Mouse (Mus musculus) hindlimb bud, embryonic 11.5 days (tissue): ENCODE data around the gene Rnf207.

Experiments used
- DNase-seq: peaks from one replicate; pipeline ENCODE4 v3.0.0-alpha.2; 2012; ENCODE audit warnings: low read depth, low spot score; ENCODE audit errors: extremely low spot score

Gene Rnf207

DNA sequence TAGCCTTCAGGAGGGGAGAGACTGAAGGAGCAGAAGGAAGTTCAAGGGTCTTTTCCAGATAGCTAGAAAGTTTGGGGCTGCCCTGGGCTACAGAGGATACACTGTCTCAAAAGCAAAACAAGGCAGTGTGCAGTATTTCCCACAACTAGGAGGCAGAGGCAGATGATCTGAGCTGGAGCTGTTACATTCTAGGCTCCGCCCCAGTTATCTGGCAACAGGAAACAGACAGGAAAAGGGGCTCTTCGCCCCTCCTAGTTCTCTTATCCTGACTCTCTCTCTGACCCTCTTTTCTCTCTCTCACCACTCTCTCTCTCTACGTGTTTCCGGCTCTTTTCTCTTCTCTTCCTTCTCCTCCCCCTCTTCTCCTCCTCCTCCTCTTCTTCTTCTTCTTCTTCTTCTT lies 22.9 kb downstream of the Rnf207 start:
- DNase-seq, result no peak

DNA sequence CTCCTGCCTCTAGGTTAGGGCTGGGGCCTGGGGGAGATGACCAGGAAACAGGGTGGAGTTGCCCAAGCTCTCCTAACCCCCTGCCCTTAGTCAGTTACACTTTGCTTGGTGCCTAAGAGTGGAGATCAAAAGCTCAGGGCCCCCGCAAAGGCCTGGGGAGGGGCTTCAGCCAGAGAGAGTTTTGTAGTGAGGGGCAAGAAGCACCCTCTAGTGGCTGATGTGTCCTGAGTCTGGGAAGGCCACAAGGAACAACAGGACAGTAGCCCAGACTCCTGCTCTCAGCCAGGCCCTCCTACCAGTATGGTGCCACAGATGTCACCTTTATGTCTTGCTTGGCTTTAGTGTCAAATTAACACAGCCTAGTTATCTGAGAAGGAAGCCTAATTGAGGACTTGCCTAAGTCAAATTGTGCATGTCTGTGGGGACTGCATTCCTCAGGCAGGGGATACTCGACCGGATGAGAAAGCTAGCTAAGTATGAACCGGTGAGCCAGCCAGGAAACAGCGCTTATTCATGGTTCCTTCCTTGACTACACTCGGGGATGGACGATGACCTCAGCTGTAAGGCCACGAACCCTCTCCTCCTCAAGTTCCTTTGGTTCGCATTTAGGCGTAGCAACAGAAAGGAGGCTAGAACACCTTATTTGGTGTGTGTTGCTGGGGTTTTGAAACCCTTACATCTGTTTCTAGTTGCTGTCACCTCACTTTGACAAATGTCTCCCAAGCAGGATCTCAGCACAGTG lies 24.4 kb downstream of the Rnf207 start:
- DNase-seq, result no peak

DNA sequence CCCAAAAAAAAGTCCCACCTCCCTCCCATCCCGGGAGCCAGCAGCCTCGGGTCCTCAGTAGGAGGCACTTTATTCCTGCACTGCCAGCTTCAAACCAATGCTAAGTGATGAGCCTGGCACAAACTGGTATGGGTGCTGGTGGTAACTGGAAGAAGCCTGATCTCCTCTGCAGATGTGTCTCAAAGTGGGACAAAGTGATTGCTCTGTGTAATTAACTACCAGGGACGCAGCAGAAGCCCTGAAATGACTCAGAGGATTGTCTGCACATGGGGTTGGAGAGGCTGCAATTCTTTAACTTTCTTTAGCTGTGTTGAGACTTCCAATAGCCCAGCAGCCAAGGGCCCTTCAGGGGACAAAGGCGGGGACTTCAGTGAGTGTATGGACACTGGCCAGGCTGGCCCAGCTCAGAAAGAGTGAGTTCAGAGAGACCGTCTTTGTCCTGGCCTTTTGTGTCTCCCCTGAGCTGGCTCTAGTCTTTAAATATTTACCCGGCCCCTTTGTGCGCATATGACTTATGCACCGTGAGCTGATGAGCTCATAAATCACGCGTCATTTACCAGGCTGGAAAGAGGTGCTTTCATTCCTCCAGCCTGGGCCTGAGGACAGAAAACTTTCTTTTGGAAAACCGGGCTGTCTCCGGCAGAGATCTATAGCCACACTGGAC lies 26.6 kb downstream of the Rnf207 start:
- no peak for DNase-seq

DNA sequence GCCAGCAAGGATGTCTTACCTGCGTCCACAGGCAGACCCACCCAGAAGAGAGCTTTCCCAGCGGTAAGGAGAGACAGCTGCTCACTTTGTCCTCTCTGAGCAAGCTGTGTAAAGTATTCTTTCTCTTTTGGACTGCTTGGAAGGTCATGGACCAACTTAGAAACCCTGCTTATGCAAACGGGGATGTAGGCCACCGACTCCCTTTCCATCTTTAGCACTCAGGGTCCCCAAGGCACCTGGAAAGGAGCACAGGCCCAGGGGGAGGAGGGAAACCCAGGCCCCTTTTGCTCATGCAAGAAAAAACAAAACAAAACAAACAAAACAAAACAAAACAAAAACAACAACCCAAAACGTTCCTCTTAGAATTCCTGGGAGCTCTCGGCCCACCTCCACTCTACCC lies 27.2 kb downstream of the Rnf207 start, which contains the start of gene Hes3:
TSS of gene Hes3 (minus strand) at position 101 of the 400 bp plus-strand sequence.
- DNase-seq, result no peak

DNA sequence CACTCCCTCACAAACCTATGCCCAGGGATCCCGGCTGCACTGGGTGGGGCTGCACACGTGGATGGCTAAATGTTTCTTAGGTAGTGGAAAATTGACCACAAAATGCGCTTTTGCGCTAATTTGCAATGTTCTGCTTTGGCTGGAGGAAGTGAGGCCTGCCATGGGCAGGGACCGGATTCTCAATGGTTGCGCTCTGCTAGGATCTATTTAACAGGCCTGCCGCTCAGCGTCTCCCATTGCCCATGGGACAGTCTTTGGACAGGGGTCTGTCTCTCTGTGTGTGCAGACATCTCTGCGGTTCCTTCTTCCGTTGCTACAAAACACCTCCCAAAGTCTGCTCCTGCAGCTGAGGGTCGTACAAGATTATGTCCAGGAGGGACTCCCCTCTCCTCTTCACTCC lies 27.8 kb downstream of the Rnf207 start:
- DNase-seq, result no peak

DNA sequence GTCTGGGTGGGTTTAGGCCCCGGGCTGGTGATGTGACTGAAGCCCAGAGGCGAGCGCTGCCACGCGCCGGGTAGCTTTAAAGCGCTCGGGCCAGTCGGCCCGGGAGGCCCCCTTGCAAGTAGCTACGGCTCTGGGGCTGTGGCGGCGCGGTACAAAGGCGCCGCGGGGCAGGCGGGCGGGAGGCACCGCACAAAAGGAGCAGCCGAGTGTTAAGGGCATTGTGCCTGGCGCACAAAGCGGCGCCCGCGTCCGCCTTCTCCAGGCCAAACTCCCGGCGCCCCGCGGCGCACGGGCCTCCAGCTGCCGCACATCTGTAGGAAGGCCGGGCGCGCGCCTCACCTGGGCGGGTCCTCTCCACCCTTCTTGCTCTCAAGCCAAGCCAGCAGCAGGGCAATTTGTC lies 28.4 kb downstream of the Rnf207 start:
- DNase-seq, result no peak

DNA sequence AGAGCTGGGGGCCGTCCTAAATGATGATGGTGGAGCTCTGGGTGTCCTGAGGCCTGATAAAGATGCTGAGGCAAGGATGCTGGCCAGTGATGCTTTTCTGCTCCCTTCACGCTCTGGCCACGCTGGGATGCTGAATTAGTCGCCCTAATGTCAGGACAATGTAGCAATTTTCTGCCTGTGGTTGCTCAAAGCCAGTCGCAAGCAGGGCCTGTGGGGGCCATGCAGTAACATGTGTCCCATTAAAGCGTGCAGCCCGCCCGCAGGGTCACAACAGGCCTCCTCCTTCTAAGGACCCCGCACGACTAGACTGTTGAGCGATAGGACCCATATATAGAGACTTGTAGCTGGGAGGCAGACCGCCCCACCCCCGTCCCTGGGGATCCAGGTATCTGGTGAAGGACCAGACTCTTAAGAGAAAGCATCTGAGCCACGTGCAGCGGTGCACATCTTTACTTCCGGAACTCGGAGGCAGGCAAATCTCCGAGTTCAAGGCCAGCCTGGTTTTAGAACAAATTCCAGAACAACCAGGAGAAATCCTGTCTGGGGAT lies 30.3 kb downstream of the Rnf207 start:
- no peak for DNase-seq

DNA sequence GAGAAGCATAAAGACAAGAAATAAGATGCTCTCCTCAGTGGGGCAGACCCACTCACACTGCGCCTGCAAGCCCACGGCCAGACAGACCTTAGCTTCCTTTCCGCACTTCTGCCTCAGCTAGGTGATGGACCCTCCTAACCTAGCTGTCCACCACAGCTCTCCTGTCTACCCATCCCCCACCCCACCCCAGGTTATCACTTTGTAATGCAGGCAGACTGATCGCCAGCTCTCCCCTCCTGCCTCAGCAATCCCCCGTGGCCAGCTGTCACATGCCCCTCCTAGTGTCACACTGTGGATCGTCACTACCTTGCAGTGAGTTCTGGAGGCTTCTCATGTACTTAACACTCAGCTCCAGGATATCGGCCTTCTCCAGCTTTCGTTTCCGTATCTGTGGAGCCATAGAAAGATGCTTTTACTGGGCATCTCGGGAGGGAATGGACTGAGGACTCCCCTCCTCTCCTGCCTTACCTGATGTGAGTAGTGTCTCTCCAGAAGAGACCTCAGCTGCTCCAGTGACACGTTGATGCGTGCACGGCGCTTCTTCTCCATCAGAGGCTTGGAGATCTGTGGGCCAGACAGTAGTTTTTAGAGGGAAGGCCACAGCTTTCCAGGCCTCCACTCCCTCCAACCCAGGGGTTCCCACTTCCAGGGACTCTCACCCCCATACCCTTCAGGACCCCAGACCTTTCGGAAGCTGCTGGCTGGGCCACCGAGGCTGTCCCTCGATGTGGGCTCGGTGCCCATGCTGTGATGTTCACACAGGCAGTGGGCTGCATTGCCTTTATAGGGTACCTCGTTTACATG lies 31.3 kb downstream of the Rnf207 start:
- no peak for DNase-seq

DNA sequence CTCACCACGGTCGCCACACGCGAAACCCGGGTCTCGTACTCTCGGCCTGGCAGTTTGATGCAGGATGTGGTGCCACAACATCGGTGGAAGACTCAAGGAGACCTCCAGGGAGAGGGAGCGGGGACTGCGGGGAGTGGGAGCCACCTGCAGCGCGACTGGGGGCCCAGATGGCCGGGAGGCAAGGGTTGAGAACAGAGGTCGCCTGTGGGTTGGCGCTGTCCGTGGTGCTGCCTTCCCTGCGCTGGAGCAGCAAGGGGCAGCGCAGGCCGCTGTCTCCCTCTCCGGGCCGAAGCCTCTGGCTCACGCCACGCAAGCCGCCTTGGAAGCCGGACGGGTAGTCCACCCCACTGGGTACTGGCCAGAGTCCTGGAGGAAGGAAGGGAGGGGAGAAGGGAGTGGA lies 31.9 kb downstream of the Rnf207 start:
- DNase-seq, result no peak

DNA sequence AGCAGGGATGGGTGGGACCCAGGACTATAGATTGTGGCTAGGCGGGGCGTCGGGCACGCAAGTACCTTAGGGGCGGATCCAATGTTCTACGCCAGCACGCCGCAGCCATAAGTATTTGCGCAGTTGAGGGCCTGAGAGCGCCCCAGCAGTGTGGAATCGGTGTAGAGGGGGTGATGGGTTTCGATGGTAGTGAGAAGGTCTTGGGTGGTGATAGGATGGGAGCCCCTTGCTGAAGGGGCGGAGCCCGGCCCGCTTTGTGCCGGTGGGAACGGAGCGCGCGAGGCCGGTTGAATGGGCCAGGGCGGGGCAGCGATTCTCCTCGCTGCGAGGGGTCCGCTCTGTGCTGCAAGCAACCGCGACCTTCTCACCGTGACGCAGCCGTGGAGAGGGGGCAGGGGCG lies 32.6 kb downstream of the Rnf207 start:
- no peak for DNase-seq

DNA sequence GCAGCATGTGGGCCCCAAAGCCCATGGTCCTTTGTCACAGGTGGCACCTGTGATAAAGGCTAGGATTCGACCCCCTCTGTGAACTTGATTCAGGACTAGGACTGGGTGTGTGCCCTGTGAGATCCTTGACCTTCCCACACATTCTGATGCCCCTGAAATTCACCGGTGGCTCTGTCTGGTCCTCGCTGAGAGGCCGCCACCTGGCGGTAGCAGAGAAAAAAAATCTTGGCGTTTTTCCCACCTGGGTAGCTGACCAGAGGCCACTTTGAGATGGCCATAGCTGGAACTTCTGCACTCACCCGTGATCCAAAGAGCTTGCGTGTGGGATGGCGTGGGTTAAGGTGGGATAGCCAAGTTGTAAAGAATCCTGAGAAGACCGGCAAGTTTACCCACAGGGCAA lies 33.3 kb downstream of the Rnf207 start:
- no peak for DNase-seq

DNA sequence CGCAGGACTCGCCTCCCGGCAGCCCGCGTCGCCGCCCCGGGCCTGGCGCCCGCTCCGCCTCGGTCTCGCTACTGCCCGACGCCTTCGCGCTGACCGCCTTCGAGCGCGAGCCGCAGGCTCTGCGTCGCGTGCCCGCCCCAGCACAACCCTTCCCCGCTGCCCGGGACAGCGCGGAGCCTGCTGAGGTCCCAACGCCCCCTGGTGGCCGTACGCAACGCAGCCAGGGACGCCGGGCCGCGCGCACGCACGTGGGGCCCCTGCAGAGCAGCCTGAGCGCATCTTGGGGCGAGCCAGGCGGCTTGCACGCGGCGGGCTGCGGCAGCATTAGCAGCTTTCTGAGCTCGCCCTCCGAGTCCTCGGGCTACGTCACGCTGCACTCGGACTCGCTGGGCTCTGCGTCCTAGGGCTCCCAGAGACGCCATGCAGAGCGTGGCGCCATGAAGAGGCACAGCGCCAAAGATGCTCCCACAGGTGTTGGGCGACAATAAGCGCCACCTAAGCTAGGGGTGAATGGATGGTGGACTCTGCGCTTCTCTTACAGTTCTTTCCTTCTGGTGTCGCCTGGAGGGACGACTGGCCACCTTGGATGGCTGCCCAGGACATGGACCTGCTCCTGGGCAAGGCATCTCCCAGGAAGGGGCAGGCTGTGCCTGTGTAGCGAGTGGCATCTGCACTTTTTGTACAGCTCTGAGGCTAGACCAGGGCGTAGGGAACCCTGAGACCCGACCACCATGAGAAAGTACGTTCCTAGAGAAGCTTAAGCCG lies 35.4 kb downstream of the Rnf207 start:
- DNase-seq, result no peak

DNA sequence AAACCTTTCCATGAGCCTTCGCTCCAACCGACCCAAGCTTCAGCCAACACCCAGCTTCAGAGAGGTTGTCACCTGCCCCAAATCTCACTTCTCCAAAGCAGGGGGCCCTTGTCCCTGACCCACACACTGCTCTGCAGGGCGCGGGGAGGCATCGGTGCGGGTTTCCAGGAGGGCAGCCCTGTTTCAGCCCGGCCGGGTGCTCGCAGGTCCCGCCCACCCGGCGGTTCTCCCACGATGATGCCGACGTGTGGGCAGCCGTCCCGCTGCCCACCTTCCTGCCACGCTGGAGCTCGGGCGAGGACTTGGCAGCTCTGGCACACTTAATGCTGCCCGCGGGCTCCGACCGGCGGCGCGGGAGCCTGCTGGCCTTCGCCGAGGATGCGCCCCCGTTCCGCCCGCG lies 36.1 kb downstream of the Rnf207 start:
- DNase-seq, result no peak

DNA sequence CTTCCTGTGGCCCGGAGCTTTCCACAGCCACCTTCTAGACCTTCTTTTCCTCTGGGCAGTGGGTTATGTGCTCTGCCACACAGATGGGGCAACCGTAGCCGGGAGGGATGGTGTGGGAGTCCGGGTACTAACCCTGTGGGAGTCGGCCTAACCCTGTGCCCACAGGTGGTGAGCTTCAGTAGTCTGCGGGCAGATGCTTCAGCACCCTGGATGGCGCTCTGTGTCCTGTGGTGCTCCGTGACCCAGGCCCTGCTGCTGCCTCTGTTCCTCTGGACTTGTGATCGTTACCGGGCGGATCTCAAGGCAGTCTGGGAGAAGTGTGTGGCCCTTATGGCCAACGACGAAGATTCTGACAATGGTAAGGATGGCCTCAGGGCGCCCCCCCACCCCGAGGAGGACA lies 37.2 kb downstream of the Rnf207 start:
- DNase-seq, result no peak

DNA sequence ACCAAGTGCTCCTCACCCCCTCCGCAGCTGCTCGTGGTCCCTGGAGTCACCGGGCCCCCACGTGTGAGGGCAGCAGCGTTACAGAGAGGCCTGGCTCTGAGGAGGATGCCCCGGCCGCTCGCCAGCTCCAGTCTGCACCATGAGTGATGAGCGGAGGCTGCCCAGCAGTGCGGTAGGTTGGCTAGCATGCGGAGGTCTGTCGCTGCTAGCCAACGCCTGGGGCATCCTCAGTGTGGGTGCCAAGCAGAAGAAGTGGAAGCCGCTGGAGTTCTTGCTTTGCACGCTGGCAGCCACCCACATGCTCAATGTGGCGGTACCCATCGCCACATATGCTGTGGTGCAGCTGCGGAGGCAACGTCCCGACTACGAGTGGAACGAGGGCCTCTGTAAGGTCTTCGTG lies 39.8 kb downstream of the Rnf207 start:
- DNase-seq, result no peak

DNA sequence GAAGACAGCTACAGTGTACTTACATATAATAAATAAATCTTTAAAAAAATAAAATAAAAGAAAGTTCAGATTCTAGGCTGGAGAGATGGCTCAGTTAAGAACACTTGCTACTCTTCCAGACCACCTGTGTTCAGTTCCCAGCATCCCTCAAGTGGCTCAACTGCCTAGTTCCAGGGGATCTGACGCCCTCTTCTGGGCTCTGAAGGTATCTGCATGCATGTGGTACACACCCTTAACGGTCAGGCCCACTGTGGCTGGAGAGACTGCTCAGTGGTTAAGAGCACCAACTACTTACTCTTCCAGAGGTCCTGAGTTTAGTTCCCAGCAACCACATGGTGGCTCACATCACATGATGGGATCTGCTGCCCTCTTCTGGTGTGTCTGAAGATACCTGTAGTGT lies 40.9 kb downstream of the Rnf207 start:
- no peak for DNase-seq

DNA sequence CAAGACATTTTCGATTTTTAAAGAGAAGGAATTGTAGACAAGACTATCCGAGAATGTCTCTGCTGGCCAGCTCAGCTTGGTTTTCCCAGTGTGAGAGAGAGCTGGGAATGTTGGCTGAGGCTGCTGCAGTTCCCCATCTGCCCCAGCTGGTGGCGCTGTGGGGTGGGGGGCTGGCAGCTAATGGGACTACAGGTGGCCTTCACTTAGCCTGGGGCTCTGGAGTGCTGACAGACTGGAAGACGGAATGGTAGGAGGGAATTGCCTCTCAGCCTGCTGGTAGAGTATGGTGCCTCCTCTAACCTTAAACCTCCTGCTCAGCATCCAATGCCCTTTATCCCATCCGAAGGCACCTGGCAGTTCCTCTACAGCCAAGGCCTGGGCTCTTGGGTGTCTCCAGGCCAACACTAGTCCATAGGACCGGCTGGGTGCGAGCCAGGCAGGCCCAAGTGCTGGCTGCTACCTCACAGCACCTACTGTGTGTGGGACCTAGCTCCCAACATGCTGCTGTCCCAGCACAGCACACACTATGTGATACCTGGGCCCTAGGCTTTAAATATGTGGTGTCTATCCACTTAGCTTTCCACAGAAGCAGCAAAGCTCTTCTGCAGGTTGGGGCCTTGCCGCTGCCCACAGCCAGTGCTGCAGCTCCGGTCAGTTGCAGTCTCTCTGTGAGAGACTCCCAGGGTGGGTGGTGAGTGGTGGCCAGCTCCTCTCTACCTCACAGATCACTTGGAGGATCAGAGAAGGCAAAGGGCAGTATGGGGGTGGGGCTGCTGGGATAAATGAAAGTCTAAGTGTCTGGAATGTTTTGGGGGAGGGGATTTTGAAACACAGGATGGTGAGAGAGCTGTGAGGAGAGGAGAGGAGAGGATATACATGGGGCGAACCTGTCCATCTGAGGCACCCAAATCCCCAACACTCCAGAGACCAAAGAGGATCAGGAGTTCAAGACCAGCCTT lies 42.1 kb downstream of the Rnf207 start:
- no peak for DNase-seq

DNA sequence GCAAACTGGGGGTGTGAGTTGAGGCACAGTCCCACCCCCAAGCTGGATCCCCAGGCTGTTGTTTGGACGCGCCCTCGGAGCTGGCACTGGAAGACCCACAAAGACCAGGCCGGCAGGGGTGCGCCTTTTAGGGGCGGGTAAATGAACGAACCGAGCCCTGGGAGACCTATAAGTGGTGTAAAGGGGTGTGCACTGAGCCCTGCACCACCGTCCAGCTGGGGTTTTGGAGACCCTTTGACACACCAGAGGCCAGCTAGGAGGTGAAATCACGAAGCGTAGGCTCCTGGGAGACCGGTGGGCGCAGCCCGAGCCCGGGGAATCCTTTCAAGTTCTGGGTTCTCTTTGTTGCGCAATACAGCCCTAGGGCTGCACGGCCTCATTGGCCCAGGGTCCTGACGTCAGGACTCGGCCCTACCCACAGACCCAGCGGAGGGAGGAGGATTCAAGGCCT lies 44.1 kb downstream of the Rnf207 start:
- no peak for DNase-seq

DNA sequence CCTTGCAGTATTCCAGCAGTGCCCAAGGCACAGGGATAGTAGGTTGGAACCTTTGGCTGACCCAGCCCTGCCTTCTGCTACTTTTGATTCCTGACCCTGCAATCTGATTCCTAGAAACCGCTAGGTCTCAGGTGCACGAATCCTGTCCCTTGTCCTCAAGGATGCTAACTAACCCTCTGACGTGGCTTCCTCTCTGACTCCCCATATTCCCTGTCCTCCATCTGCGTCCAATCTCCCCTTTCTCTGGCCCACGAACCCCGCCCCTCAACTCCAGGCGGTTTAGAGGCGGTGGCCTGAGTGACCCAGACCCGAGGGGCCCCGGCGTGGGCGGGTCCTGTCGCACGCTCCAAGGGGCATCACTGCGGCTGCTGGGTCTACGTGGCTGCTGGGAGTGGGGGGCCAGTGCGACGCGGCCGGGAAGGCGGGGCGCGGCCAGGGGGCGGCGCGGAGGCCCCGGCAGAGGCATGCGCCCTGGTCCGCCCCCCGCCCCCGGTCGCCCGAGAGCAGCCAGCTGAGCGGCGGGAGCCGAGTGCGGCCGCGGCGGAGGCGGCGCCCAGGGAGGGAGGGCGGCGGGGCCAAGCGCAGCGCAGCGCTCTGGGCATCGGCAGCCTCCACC lies 45.1 kb downstream of the Rnf207 start, which contains the start of gene Gpr153:
TSS of gene Gpr153 (plus strand) at position 612 of the 616 bp plus-strand sequence.
- no peak for DNase-seq
